Mouse (Mus musculus): ENCODE results near the gene Fam161a. TPM values are rescaled to one million over a fixed set of nuclear protein-coding genes. Genes with fewer than 3 reads are reported as not detected.

Fam161a gene
- total and polyA plus RNA-seq, 2 experiments, result 1.0 to 3.8 TPM

DNA sequence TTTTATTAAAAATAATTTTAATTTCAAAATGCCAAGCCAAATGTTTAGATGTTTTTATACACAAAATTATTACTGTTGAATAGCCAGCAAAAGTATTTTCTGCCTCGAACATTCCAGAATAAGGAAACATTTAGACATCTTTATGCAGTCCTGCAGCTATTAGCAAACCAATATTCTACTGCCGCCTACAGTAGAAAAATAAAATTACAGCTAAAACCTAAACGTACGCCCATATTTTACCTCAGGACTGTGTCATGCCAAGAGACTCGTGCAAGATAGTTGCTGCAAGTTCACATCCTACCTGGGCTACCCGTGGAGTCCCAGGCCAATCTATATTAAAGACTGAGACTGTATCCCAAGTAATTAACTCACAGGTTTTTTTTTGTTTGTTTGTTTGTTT lies 37.8 kb upstream of the Fam161a start:
- 41% methylated on average over 6 of the region's 6 CpGs for WGBS
- Histone ChIP-seq H3K79me2 (ENCODE audit: control insufficient read depth, insufficient read depth, low read length) (peaks cover 23% of the 10 kb centered on the region; the same call in 1 of the 2 replicates), H3K27me3 (ENCODE audit: control insufficient read depth, insufficient read depth, low read length) (no peaks in the 10 kb centered on the region), H3K4me1 (ENCODE audit: control insufficient read depth, insufficient read depth, low read length) (peaks cover 2% of the 10 kb centered on the region; the same call in 1 of the 2 replicates), H3K36me3 (ENCODE audit: control insufficient read depth, insufficient read depth, low read length) (0 out of 2 replicates have a peak, but pooled peaks cover 2% of the 10 kb centered on the region), H3K27ac (replicated peaks; ENCODE audit: insufficient read depth, low read depth, low read length) (no peak overlapping the region), H3K9ac (ENCODE audit: low read depth, low read length) (no peak overlapping the region), H3K4me3 (ENCODE audit: insufficient read depth, low read depth, low read length) (no peak overlapping the region)
- TF ChIP-seq CTCF (IDR thresholded peaks at IDR 0.05; ENCODE audit: low read depth, low read length) (no peak), POLR2A (IDR thresholded peaks at IDR 0.05; ENCODE audit: extremely low read depth, insufficient read depth, low read length) (no peak)
- DNase-seq (ENCODE audit: extremely low read depth, low read depth, low spot score), result no peak

DNA sequence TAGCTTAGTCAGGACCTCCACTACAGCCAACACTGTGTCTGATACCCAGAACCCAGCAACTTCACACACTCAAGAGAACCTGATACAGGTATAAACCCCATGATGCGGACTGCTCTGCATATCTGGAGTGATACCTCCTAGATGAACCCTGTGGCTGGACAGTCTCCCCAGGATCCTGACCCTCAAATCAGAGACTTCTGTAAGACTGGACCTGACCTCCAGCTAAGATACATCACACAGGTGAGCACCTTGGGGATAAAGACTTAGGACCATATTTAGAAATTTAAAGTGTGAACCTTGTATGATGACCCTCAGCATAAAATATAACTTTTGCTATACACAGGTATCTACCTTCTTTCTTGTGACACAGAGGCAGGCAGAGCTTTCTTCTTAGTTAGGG lies 36.8 kb upstream of the Fam161a start:
- Histone ChIP-seq H3K36me3 (ENCODE audit: control insufficient read depth, insufficient read depth, low read length) (peaks cover 2% of the 10 kb centered on the region; the same call in 1 of the 2 replicates), H3K27ac (replicated peaks; ENCODE audit: insufficient read depth, low read depth, low read length) (no peak overlapping the region), H3K4me1 (ENCODE audit: control insufficient read depth, insufficient read depth, low read length) (peaks cover 2% of the 10 kb centered on the region; the same call in 1 of the 2 replicates), H3K79me2 (ENCODE audit: control insufficient read depth, insufficient read depth, low read length) (peaks cover 25% of the 10 kb centered on the region; the same call in 1 of the 2 replicates), H3K4me3 (ENCODE audit: insufficient read depth, low read depth, low read length) (no peak overlapping the region), H3K9ac (ENCODE audit: low read depth, low read length) (no peak overlapping the region), H3K27me3 (ENCODE audit: control insufficient read depth, insufficient read depth, low read length) (no peaks in the 10 kb centered on the region)
- no peak for DNase-seq (ENCODE audit: extremely low read depth, low read depth, low spot score)
- 97% methylated on average over 1 of the region's 1 CpGs for WGBS
- no peak for TF ChIP-seq CTCF (IDR thresholded peaks at IDR 0.05; ENCODE audit: low read depth, low read length)
- no peak for TF ChIP-seq POLR2A (IDR thresholded peaks at IDR 0.05; ENCODE audit: extremely low read depth, insufficient read depth, low read length)

DNA sequence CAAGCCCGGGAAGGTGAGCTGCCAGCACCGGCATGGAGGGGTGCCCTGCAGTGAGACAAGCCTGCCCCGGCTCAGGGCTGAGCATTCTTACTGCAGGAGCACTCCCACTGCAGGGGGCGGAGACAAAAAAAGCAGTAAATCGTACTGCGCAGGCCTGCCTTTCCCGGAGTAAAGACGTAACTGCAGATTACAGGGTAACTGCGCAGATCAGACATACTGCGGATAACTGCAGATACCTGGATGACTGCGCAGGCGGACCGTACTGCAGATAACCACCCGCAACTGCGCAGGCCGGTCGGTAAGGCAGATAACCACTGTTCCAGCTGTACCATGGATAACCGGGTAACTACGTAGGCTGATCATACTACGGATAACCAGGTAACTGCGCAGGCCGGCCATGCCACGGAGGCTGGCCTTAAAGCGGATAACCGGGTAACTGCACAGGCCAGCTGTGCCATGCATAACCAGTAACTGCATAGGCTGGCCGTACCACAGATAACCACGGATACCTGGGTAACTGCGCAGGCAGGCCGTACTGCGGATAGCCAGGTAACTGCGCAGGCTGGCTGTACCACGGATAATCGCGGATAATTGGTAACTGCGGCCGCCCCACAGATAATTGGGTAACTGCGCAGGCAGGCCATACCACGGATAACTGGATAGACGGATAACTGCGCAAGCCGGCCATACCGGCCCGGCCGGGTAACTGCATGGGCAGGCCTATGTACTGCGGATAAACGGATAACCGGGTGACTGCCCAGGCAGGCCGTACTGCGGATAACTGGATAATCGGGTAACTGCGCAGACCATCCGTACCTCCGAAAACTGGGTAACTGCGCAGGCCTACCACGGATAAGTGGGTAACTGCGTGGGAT lies 35.3 kb upstream of the Fam161a start, which contains the start of gene Zrsr1:
Gene Zrsr1, plus strand, starts transcription at position 171 of the 875 bp plus-strand sequence.
- no peaks in the 10 kb centered on the region for H3K27me3 ChIP-seq (ENCODE audit: control insufficient read depth, insufficient read depth, low read length)
- H3K4me1 ChIP-seq (ENCODE audit: control insufficient read depth, insufficient read depth, low read length), result peaks cover 8% of the 10 kb centered on the region; the same call in 1 of the 2 replicates
- peaks cover 27% of the 10 kb centered on the region; the same call in 1 of the 2 replicates for H3K79me2 ChIP-seq (ENCODE audit: control insufficient read depth, insufficient read depth, low read length)
- H3K36me3 ChIP-seq (ENCODE audit: control insufficient read depth, insufficient read depth, low read length), result peaks cover 12% of the 10 kb centered on the region
- WGBS, result 49% methylated on average over 56 of the region's 56 CpGs
- DNase-seq (ENCODE audit: extremely low read depth, low read depth, low spot score), result peak; percentile 86
- H3K27ac ChIP-seq (replicated peaks; ENCODE audit: insufficient read depth, low read depth, low read length), result peak within 1 kb of the TSS; percentile 69
- peak within 1 kb of the TSS; percentile 88 for H3K9ac ChIP-seq (ENCODE audit: low read depth, low read length)
- peak within 1 kb of the TSS; percentile 96 for H3K4me3 ChIP-seq (ENCODE audit: insufficient read depth, low read depth, low read length)
- TF ChIP-seq CTCF (IDR thresholded peaks at IDR 0.05; ENCODE audit: low read depth, low read length) (no peak), POLR2A (IDR thresholded peaks at IDR 0.05; ENCODE audit: extremely low read depth, insufficient read depth, low read length) (peak; percentile 72; the same call in 1 of the 2 replicates)

- TF ChIP-seq POLR2A (IDR thresholded peaks at IDR 0.05; ENCODE audit: extremely low read depth, insufficient read depth, low read length) (peak; percentile 51; the same call in 1 of the 2 replicates), CTCF (IDR thresholded peaks at IDR 0.05; ENCODE audit: low read depth, low read length) (no peak)
- H3K36me3 ChIP-seq (ENCODE audit: control insufficient read depth, insufficient read depth, low read length), result peaks cover 15% of the 10 kb centered on the region
- peak overlapping the region; percentile 69 for H3K27ac ChIP-seq (replicated peaks; ENCODE audit: insufficient read depth, low read depth, low read length)
- DNase-seq (ENCODE audit: extremely low read depth, low read depth, low spot score), result peak; percentile 83
- peaks cover 27% of the 10 kb centered on the region; the same call in 1 of the 2 replicates for H3K79me2 ChIP-seq (ENCODE audit: control insufficient read depth, insufficient read depth, low read length)
- peaks cover 8% of the 10 kb centered on the region; the same call in 1 of the 2 replicates for H3K4me1 ChIP-seq (ENCODE audit: control insufficient read depth, insufficient read depth, low read length)
- H3K4me3 ChIP-seq (ENCODE audit: insufficient read depth, low read depth, low read length), result peak overlapping the region; percentile 96
- WGBS, result 47% methylated on average over 45 of the region's 46 CpGs
- H3K9ac ChIP-seq (ENCODE audit: low read depth, low read length), result peak overlapping the region; percentile 88
- H3K27me3 ChIP-seq (ENCODE audit: control insufficient read depth, insufficient read depth, low read length), result no peaks in the 10 kb centered on the region
Observed at GRCm38 (mm10) chr11:22972746-22973526, 34.4 kb upstream of the Fam161a start.

- peak; percentile 48 for DNase-seq (ENCODE audit: extremely low read depth, low read depth, low spot score)
- H3K36me3 ChIP-seq (ENCODE audit: control insufficient read depth, insufficient read depth, low read length), result peaks cover 15% of the 10 kb centered on the region
- 53% methylated on average over 14 of the region's 14 CpGs for WGBS
- peaks cover 28% of the 10 kb centered on the region; the same call in 1 of the 2 replicates for H3K79me2 ChIP-seq (ENCODE audit: control insufficient read depth, insufficient read depth, low read length)
- peak overlapping the region; percentile 61 for H3K4me3 ChIP-seq (ENCODE audit: insufficient read depth, low read depth, low read length)
- H3K9ac ChIP-seq (ENCODE audit: low read depth, low read length), result peak overlapping the region; percentile 64
- no peaks in the 10 kb centered on the region for H3K27me3 ChIP-seq (ENCODE audit: control insufficient read depth, insufficient read depth, low read length)
- H3K4me1 ChIP-seq (ENCODE audit: control insufficient read depth, insufficient read depth, low read length), result peaks cover 8% of the 10 kb centered on the region; the same call in 1 of the 2 replicates
- TF ChIP-seq POLR2A (IDR thresholded peaks at IDR 0.05; ENCODE audit: extremely low read depth, insufficient read depth, low read length) (no peak), CTCF (IDR thresholded peaks at IDR 0.05; ENCODE audit: low read depth, low read length) (no peak)
- peak overlapping the region; percentile 45 for H3K27ac ChIP-seq (replicated peaks; ENCODE audit: insufficient read depth, low read depth, low read length)
Observed at GRCm38 (mm10) chr11:22973599-22973998, 33.7 kb upstream of the Fam161a start.
